Mouse (Mus musculus): ENCODE data around the gene Lrp8.

The Lrp8 gene

DNA sequence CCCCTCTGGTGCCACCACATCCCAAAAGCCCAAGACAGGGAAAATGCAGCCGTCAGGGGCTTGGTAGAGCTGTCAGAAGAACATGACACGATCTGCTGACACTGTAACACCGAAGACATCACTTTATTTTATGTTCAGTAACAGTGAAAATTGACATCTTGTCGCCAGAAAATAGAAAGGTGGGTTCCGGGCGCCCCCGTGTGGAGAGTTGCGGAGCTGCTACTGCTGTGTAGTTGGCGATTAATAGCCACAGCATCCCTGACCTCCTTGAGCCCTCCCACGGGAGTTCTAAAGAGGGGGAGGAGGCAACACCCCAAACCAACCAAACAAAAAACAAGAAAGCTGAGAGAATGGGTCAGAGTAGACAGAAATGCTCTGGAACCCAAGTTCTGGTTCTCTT, 42.9 kb downstream of the Lrp8 start:
- DNase-seq (ENCODE audit: low spot score in 2 of 2), result peak in 1 of 2 experiments; percentile 82

DNA sequence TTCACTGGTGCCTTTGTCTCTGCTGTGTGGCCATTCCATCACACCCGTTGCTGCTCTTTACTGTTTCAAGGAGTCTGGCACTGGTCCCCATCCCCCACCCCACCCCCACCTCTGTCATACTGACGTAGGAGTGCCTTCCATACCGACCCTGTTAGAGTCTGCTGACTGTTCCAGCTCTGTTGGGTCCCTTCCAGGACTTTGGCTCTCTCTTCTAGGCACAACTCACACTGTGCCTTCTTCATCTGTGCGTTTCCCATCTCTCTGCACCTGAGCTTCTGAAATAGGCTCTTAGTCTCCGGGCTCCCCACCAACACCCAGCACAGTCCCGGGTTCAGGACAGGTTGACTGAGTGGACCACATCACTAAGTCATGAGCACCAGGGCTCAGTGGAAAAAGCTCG, 44.7 kb downstream of the Lrp8 start:
- DNase-seq (ENCODE audit: low spot score in 2 of 2), result no peak

DNA sequence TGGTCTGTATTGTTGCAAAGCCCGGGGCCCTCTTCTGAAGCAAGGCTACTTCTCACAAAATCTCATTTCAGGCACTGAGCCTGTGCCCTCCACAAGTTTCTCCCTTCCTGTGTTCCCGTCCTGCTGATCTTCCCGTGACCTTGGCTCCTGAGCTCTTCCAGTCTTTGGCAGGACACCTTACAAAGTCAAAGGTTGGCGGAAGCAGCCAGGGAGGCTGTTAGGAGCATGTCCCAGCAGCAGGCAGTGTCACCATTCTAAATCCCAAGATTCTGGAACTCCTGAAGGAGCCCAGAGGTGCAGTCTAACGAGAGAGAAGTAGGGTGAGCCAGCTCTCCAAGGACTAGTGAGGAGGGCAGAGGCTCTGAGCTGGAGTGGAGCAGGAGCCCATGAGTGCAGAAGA, 46.5 kb downstream of the Lrp8 start:
- DNase-seq (ENCODE audit: low spot score in 2 of 2), result no peak

DNA sequence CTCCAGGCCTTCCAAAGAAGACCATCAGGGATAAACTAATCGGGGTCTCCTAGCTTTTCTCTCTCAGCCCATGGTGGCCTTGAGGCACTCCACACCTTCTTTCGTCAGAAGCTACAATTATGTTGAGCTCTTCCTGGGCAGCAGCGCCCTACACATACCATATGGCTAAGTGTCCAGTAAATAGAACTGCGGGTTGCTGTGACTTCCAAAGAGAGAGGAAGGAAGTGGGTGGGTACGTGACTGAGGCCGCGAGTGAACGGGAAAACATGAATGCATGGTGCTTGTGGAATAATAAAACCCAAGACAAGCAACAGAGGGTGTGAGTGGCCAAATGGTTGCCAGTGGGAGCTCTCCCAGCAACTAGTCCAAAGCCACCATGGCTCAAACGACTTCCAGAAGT, 47.6 kb downstream of the Lrp8 start:
- DNase-seq (ENCODE audit: low spot score in 2 of 2), result no peak

DNA sequence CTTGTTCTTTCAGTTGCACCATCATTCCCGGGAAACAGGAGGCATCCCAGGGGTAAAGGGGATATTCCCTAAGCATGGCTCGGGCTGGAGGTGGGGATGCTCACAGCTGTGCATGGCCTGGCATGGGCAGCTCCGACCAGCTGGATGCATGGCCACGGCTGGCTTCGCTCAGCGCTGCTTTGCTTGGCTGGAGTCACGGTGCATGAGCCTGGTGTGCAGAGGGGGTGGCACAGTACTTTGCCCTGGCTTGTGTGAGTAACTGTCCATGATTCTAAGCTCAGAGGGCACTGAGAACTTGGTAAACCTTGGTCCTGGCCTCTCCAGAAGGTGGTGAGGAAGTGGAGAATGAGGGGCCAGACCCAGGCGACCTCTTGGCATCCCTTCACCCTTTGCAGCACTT, 48.0 kb downstream of the Lrp8 start:
- DNase-seq (ENCODE audit: low spot score in 2 of 2), result no peak

DNA sequence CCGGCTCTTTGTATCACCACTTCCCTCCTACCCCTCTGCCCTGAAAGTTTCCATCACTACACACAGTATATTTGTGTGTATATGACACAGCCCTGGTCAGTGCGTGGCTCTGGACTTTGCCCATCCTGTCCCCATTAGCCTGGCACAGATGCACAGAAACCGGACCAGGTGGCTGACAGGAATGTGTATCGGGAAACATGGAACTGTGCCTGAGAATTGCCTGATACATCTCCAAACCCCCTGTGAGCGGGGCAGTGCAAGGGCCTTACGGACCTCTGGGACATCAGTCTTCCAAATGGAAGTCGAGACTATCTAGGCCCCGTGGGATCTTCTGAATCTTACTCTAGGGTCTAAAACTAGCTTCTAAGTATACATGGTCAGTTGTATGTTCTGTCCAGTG, 51.3 kb downstream of the Lrp8 start:
- no peak for DNase-seq (ENCODE audit: low spot score in 2 of 2)

DNA sequence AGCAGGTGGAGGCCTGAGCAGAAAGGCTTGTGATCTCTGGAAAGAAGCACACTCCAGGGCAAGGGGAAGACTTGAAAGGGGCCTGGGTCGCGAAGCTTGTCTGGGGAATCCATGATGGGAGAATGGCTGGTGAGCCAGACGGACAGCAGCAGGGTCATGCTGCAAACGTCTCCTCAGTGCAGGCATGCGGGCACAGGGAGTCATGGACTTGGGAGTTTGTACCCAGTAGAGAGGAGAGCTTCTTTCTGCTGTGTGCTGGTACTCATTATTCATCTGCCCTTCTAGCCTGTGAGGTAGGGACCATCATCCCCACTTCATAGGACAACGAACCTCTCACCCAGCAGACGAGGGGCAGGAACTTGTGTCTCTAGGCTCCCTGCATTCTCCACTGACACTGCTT, 51.8 kb downstream of the Lrp8 start:
- DNase-seq (ENCODE audit: low spot score in 2 of 2), result no peak

DNA sequence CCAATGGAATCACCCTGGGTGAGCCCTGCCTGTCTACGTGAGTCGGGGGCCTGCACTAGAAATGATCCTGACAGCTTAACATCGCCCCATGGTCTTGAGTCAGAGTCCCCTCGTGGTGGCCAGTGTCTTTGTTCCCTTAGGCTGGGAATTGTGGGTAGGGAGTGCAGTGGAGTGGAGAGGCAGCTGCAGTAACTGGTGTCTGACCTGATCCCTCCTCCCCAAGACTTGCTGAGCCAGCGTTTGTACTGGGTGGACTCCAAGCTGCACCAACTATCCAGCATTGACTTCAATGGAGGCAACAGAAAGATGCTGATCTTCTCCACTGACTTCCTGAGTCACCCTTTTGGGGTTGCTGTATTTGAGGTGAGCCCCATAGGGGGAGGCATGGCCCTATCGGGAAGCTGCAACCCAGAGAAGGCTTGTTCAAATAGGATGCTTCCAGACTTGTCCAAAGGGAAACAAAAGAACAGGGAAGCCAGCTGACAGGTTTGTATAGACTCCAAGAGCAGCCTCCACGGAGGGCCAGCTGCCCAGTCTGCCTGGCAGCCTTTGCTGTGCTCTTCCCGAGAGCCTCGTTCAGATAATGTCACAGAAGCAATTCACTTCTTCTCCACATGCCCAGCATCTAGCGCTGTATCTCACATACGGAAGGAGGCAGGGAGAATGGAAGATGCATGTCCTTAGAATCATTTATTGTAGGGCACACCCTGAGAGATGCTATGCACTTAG, 55.1 kb downstream of the Lrp8 start:
- no peak for DNase-seq (ENCODE audit: low spot score in 2 of 2)

DNA sequence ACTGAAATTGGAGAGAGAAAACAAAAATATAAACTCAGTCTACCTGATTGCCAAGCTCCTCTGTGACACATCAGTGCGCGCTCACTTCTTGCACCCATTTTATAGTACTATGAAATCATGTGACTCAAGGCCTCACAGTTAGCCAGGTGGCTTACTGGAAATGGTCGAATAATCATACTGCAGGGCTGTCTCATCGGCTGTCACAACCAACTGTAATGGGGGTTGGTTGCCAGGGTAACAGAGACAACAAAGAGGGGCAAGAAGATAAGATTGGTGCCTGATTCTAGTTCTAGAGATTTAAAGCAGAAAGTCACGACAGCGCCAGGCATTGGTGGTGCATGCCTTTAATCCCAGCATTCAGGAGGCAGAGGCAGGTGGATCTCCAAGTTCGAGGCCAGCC, 56.9 kb downstream of the Lrp8 start:
- DNase-seq (ENCODE audit: low spot score in 2 of 2), result no peak

DNA sequence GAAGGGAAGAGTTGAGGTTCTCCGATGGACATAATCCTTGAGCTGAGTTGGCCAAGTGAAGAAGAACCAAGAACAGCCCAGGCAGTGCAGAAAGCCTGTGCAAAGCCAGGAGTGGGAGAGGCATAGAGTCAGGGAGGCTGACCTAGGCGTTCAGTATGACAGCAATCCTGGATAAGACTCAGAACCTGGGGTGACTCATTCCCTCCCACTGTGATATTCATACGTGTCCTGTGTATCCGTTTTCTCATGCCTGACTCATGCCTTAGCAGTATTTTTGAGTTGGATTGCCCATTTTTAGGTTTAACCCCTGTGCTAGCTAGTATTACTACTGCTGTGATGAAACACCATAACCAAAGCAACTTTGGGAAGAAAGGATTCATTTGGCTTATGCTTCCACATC, 62.8 kb downstream of the Lrp8 start:
- DNase-seq (ENCODE audit: low spot score in 2 of 2), result no peak

DNA sequence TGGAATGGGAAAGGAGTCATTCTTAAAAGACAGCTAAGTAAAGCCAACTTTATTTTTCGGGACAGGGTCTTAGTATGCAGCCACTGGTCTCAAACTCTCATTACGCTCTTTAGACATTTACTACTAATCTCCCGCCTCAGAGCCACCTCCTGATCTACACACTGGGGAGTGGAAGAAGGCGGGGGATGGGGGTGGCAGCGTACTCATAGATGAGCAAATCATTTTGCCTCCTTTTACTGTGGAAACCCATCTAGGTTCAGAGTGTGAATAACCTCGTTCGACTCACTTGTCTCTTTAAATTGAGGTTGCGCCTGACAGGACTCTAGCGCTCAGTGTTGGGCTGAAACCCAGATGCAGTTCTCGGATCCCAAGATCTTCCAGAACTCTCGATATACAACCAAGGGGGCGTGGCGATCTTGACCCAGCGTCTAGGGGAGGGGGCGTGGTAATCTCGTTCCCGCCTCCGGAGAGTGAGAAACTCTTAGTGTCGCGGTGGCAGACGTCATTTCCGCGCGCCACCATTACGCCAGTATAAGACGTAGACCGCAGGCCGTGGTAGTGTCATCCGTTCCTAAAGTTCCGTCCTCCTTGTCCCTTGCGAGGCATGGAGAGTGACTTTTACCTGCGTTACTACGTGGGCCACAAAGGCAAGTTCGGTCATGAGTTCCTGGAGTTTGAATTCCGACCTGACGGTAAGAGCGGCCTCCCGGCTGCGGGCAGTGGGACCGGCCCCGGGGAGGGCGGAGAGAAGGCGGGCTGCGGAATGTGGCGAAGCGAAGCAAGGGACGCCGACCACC, 77.4 kb downstream of the Lrp8 start, which contains the start of gene Magoh:
Gene Magoh, plus strand, starts transcription at position 502 of the 797 bp plus-strand sequence.
- peak; percentile 93 to 95 for DNase-seq (ENCODE audit: low spot score in 2 of 2)

DNA sequence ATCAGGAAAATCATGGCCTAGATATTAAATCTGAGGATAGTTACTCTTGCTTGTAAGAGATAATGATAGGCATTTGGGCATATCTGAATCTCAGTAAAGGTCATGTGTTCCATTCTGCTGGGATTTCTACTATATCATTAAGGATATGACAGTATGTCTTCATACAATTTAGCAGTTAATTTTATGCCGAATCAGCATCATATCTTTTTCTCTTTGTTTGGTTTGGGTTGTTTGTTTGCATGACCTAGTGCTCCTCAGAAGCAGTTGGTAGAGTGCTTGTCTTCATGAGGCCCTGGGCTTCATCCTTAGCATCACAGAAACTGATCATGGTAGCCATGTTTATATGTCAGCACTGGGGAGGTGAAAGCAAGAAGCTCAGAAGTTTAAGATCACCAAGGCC, 79.6 kb downstream of the Lrp8 start:
- no peak for DNase-seq (ENCODE audit: low spot score in 2 of 2)

DNA sequence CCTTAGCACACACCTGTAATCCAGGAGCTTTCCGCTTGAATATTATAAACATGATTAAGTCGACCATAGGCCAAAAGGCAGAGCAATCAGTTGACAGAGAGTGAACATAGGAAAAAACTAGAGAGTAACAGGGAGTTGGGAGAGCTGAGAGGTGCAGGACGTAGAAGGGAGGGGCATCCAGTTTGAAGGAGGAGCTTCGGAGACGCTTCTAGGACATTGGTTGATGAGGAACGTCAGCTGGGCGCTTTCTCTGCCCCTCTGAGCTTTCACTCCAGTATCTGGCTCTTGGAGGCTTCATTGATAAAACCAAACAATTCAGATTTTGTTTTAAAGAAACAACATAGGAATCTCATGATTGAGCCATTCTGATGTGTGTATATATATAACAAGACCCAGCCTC, 84.3 kb downstream of the Lrp8 start:
- DNase-seq (ENCODE audit: low spot score in 2 of 2), result no peak

DNA sequence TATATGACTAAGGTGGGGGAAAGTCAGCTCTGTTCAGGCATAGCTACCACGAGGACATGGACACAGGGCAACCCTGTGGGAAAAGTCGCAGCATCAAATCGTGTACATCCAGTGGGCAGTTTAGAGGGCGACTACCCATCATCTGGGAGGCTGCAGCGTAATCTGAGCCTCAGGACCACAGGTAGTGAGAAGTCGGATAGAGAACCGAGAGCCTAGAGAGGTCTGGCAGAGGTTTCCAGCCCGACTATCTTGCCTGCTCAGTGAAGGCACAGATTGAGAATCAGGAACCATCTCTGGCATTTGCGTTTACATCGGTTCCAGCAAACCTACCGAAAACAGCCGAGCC, 87.3 kb downstream of the Lrp8 start:
- peak in 1 of 2 experiments; percentile 8 for DNase-seq (ENCODE audit: low spot score in 2 of 2)

DNA sequence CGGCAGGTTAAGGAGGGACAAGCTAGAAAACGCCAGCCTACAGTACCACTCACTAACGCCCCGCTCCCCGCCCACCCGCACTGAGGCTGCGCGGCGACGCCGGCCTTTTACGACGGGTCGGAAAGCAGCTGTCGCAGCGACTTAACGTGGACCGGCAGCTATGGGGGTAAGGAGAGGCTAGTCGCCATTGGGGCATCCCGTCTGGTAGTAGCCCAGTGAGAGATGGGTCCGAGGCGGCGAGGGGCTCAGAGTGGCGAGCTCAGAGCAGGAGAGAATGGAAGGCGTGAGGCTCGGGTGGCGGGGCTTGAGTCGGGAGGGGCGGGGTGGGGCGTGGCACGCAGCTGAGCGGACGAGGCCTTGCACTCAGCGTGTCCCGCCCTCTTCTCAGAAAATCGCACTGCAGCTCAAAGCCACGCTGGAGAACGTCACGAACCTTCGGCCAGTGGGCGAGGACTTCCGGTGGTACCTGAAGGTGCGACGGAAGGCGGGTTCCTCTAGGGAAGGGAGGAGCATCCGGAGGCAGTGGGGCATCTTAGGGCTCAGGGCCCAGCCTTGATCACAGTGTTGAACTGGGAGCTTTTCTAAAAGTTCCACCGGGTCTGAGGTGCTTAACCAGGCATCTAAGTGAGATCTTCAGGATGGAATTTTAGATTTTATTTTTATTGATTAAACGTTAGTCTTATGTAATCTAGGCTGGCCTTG, 87.8 kb downstream of the Lrp8 start, which contains the start of gene 0610037L13Rik:
Gene 0610037L13Rik, plus strand, starts transcription at position 83 of the 702 bp plus-strand sequence.
- peak; percentile 92 to 95 for DNase-seq (ENCODE audit: low spot score in 2 of 2)

DNA sequence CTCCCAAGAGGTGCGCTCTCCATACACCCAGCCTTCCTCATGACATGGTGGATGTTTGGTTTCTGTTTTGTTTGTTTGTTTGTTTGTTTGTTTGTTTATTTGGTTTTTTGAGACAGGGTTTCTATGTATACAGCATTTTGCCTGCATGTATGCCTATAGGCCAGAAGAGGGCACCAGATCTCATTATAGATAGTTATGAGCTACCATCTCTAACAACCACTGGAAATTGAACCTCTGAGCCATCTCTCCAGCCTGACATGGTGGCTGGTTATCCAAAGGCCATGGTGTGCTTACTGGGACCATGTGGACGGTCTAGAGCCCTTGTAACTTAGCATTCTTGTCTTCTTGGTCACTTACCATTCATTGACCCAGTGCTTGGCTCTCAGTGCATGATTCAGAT, 90.6 kb downstream of the Lrp8 start:
- no peak for DNase-seq (ENCODE audit: low spot score in 2 of 2)

DNA sequence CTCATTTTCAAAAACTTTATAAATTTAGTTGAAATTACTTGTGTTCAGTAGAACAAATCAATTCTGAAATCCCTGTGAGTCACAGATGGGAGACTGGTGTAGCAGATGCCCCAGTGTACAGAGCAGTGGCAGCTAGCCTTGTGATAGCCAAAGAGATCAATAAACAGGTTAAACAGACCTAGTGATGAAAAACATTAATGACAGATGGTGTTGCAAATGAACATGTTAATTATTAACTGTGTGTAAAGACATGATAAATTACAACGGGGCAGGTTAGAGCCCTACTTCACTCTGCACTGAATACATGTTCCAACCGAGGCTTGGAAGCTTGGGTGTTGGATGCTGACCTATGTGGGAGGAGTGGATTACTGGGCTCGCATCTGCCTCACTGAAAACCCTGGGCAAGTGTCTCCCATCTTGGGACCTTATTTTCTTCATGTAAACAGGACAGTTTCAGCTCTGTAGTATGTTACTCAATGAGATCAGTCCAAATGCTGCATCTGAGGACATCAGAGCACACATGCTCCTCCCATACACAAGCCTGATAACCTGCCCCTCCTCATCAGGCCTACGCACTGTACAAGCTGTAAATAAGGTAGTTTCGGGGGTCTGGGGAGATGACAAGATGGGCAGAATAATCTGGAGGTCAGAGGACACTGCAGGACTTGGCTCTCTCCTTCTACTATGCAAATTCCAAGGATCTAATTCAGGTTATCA, 97.3 kb downstream of the Lrp8 start:
- no peak for DNase-seq (ENCODE audit: low spot score in 2 of 2)

DNA sequence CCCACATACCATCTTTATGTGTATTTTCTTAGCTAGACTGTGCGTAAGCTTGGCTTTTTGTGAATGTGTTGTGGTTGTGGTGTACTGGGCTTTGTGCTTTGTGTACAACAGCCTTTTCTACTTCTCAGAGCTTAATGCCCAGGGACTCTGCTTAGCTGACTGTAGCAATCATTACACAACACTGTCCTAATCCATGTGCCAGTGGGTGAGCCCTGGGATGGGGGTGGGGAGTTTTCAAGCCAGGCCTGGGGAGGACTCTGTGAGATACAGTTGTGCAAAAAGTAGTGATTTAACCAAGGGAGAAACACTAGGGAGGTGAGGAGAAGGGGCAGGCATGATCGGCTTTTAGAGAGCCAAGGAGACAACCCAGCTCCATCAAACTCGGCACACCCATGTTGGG, 98.1 kb downstream of the Lrp8 start:
- no peak for DNase-seq (ENCODE audit: low spot score in 2 of 2)

DNA sequence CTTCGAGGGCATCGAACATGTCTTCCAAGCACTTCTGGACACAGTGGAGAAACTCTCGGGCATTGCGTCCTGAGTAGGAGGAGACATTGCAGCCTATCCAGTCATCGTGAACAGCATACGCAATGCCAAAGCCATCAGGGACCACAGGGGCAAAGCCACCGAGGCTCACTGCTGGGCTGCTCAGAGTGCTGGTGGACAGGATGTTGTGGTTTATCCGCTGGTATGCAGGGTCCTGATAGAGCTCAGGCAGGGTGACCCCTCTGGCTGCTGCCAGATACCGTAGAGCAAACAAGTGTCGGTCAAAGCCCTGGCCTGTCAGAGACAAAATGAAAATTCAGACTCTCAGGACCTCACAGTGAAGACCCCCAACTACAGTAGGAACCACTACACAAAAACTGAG, 102.2 kb downstream of the Lrp8 start:
- no peak for DNase-seq (ENCODE audit: low spot score in 2 of 2)

DNA sequence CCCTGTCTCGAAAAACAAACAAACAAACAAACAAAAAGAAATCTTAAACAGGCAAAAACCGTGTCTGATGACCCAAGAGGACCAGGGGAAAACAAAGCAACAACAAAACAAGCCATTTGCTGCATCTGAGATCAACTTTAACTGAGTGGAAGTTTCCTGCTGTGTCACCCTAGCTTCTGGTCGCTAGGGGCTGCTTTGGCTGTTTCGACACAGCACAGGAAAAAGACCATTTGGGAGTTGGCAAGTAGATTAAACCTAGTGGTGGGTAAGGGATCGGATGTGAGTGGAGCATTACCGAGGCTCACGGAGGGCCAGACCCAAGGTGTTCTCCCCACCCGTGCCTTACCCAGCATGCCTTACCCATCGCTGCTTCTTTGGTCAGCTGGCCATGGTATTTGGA, 104.5 kb downstream of the Lrp8 start:
- no peak for DNase-seq (ENCODE audit: low spot score in 2 of 2)

DNA sequence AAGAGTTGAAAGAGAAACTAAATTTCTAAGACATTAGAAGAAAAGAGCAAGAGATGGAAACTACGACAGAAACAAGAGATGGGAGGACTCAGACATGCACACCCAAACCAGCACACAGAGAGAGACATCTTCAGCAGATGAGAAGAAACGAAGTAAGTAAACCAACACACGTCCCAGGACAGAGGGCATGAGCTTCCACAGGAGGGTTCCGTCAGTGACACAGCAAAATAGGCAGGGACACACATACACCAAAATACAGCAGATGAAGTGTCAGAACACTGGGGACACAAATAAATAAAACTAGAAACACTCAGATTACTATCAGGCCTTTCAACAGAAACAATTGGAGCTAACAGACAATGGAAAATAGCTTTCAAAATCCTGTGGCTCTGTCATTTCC, 108.0 kb downstream of the Lrp8 start:
- DNase-seq (ENCODE audit: low spot score in 2 of 2), result no peak

DNA sequence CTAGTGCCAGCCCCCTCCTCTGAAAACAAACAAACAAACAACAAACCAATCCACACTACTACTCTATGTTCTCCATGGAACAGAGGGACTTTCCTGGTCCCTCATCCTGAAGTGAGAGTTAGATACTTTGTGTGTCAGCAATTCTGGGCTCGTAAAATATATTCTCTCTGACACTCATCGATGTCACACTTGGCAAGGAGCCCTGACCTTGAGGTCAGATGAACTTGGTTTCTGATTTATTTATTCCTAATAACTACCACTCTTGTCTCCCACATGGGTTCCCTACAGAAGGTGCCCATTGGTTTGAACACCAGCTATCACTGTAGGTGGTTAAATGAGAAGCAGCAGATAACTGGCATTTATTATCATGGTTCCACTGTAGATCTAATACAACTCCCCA, 118.3 kb downstream of the Lrp8 start:
- no peak for DNase-seq (ENCODE audit: low spot score in 2 of 2)
